Mouse (Mus musculus) liver, embryonic 14.5 days (tissue): ENCODE results near the gene Gm12794. TPM values are rescaled to one million over a fixed set of nuclear protein-coding genes. Genes with fewer than 3 reads are reported as not detected.
"Not testable (repeated sequence)": the region's sequence is repeated elsewhere in the genome, so short reads cannot be mapped to it uniquely, and the experiment has no call there.

Source experiments
- ATAC-seq: fragments of 200-750 bp; cut with Nextera tagmentation; 2 replicates; pipeline ENCODE4 v1.8.0; 2017; ENCODE audit warnings: moderate number of reproducible peaks, mild to moderate bottlenecking, moderate library complexity; ENCODE audit not compliant: insufficient read depth
- DNase-seq, 3 experiments: peaks; one replicate each; pipeline ENCODE4 v3.0.0-alpha.2; 2012 to 2013; ENCODE audit warnings: low read depth in 3 of 3, low spot score in 3 of 3
- H3K27ac ChIP-seq: fragments of 300-500 bp; sonication (generic); 2 replicates; pipeline ENCODE4 v1.5.1; 2014; ENCODE audit warnings: moderate library complexity, mild to moderate bottlenecking, control low read depth, inconsistent platforms
- H3K27me3 ChIP-seq: fragments of 300-500 bp; sonication (generic); 2 replicates; pipeline ENCODE4 v1.6.1; 2014; ENCODE audit warnings: mild to moderate bottlenecking, low read length, moderate library complexity; ENCODE audit not compliant: control insufficient read depth, insufficient read depth
- H3K36me3 ChIP-seq: fragments of 300-500 bp; sonication (generic); replicated peaks from 2 replicates; pipeline ENCODE4 v1.6.1; 2014; ENCODE audit warnings: low read depth; ENCODE audit not compliant: control insufficient read depth, insufficient read depth
- H3K4me1 ChIP-seq, 2 experiments: fragments of 200-500 bp in 1 of 2; fragments of 300-500 bp in 1 of 2; sonication (generic) in 1 of 2; replicated peaks; 2 replicates each; pipeline ENCODE4 v1.6.1; 2012 to 2014; ENCODE audit warnings: antibody characterized with exemption in 1 of 2, inconsistent platforms in 1 of 2, low read length in 1 of 2; ENCODE audit not compliant: control insufficient read depth in 2 of 2, insufficient read depth in 2 of 2
- H3K4me2 ChIP-seq: fragments of 300-500 bp; sonication (generic); 2 replicates; pipeline ENCODE4 v1.6.1; 2014; ENCODE audit warnings: low read depth, mild to moderate bottlenecking, control low read depth, moderate library complexity
- H3K4me3 ChIP-seq, 2 experiments: fragments of 200-500 bp in 1 of 2; fragments of 300-500 bp in 1 of 2; sonication (generic) in 1 of 2; 2 replicates each; pipeline ENCODE4 v1.5.1; 2012 to 2014; ENCODE audit warnings: low read depth in 2 of 2, low read length in 2 of 2, mild to moderate bottlenecking in 2 of 2, control low read depth in 1 of 2, inconsistent platforms in 1 of 2, moderate library complexity in 1 of 2; ENCODE audit not compliant: insufficient read depth in 1 of 2
- H3K9ac ChIP-seq: fragments of 300-500 bp; sonication (generic); replicated peaks from 2 replicates; pipeline ENCODE4 v1.6.1; 2014; ENCODE audit warnings: mild to moderate bottlenecking, control low read depth, moderate library complexity
- H3K9me3 ChIP-seq: fragments of 300-500 bp; sonication (generic); 2 replicates; pipeline ENCODE4 v1.6.1; 2016; ENCODE audit warnings: low read length, mixed read lengths; ENCODE audit not compliant: control insufficient read depth
- CTCF ChIP-seq: IDR thresholded peaks from 2 replicates; pipeline ENCODE4 v1.5.1; 2016; ENCODE audit warnings: antibody characterized with exemption, low read depth, control low read depth
- EP300 ChIP-seq: IDR thresholded peaks from 2 replicates; pipeline ENCODE4 v1.6.1; 2016; ENCODE audit warnings: antibody characterized with exemption, low read depth
- WGBS: fragments of 180-500 bp; shearing (Covaris S2); extraction: QIAGEN DNeasy Blood & Tissue Kit; methylation state at CpG from one replicate; pipeline ENCODE4 v1.1.7; 2014; ENCODE audit not compliant: insufficient replicate concordance; 5-methylcytosine and 5-hydroxymethylcytosine counted together
- polyA plus RNA-seq, 2 experiments: library from polyadenylated mRNA; depleted of rRNA in 1 of 2; stranded (reverse) in 1 of 2; unstranded in 1 of 2; fragments of >200 nt; fragmentation: Nextera tagmentation in 1 of 2; extraction: Ambion mirVana in 1 of 2; gene quantifications; 2 replicates each; pipeline versions ENCODE4 v1.2.1 to v1.2.3; 2012 to 2014

Gm12794 gene
- polyA plus RNA-seq (2012; rRNA removed): not detected in 2 replicates
- not detected in 2 replicates for polyA plus RNA-seq (2014; fragmentation: Nextera tagmentation; extraction: Ambion mirVana)

- not testable (repeated sequence) for H3K4me2 ChIP-seq, H3K4me1 ChIP-seq, H3K9me3 ChIP-seq, H3K4me3 ChIP-seq, H3K27me3 ChIP-seq, ATAC-seq, DNase-seq, H3K9ac ChIP-seq, H3K36me3 ChIP-seq, H3K27ac ChIP-seq
- WGBS: 43% methylated on average over 1 of the region's 2 CpGs
Measured at GRCm38 (mm10) chr4:101940107-101940506, at the start of gene Gm12794. Gene Gm12794, plus strand, starts transcription at chr4:101940407.

GRCm38 (mm10) chr4:101893656-101894420, 46.4 kb upstream of the Gm12794 start, which contains the start of gene C130073F10Rik:
Gene C130073F10Rik, minus strand, starts transcription at chr4:101893789.
- Histone ChIP-seq H3K4me3 (no peak within 1 kb of the TSS), H3K27ac (no peak within 1 kb of the TSS), H3K4me2 (no peak within 1 kb of the TSS), H3K9ac (no peak within 1 kb of the TSS), H3K9me3 (no peaks in the 10 kb centered on the region), H3K36me3 (no peaks in the 10 kb centered on the region), H3K4me1 (no peaks in the 10 kb centered on the region), H3K27me3 (no peaks in the 10 kb centered on the region)
- 55% methylated on average over 7 of the region's 7 CpGs for WGBS
- no peak for ATAC-seq
- TF ChIP-seq EP300: no peak
- no peak for TF ChIP-seq CTCF
- no peak for DNase-seq

- H3K4me1 ChIP-seq, DNase-seq, H3K27ac ChIP-seq, H3K36me3 ChIP-seq, H3K9me3 ChIP-seq, ATAC-seq, H3K9ac ChIP-seq, H3K4me2 ChIP-seq, H3K27me3 ChIP-seq, H3K4me3 ChIP-seq: not testable (repeated sequence)
- WGBS: 65% methylated on average over 1 of the region's 2 CpGs
Measured at GRCm38 (mm10) chr4:101908821-101909220, 31.4 kb upstream of the Gm12794 start, which contains the start of gene Gm12800. Gene Gm12800, plus strand, starts transcription at chr4:101909121.

- not testable (repeated sequence) for H3K4me2 ChIP-seq, H3K4me3 ChIP-seq, H3K27ac ChIP-seq, ATAC-seq, H3K27me3 ChIP-seq, H3K36me3 ChIP-seq, DNase-seq, H3K9me3 ChIP-seq, H3K4me1 ChIP-seq, H3K9ac ChIP-seq
- WGBS: 17% methylated on average over 1 of the region's 5 CpGs
Measured at GRCm38 (mm10) chr4:101980949-101981348, 40.7 kb downstream of the Gm12794 start, which contains the start of gene Gm12790. Gene Gm12790, minus strand, starts transcription at chr4:101981049.

GRCm38 (mm10) chr4:101985678-101986077, 45.5 kb downstream of the Gm12794 start:
- no peaks in the 10 kb centered on the region for H3K9me3 ChIP-seq
- DNase-seq: no peak
- WGBS: 48% methylated on average over 5 of the region's 5 CpGs
- TF ChIP-seq EP300: no peak
- no peak overlapping the region for H3K27ac ChIP-seq
- H3K4me3 ChIP-seq: no peak overlapping the region
- H3K4me2 ChIP-seq: no peak overlapping the region
- no peak overlapping the region for H3K9ac ChIP-seq
- H3K36me3 ChIP-seq: no peaks in the 10 kb centered on the region
- ATAC-seq: no peak
- H3K4me1 ChIP-seq: no peaks in the 10 kb centered on the region
- no peaks in the 10 kb centered on the region for H3K27me3 ChIP-seq

- 42% methylated on average over 2 of the region's 2 CpGs for WGBS
- ATAC-seq: not testable (repeated sequence)
Measured at GRCm38 (mm10) chr4:101986326-101986725, 46.1 kb downstream of the Gm12794 start, which contains the start of gene Gm12789. Gene Gm12789, plus strand, starts transcription at chr4:101986626.

More at GRCm38 (mm10) chr4:101986326-101986725, 46.1 kb downstream of the Gm12794 start, which contains the start of gene Gm12789:
- H3K4me1 ChIP-seq, H3K4me2 ChIP-seq, H3K9ac ChIP-seq, H3K36me3 ChIP-seq, DNase-seq, H3K4me3 ChIP-seq, H3K9me3 ChIP-seq, H3K27me3 ChIP-seq, H3K27ac ChIP-seq: not testable (repeated sequence)
